Mouse (Mus musculus): ENCODE measurements at regions not wholly inside any gene's neighbourhood (a gene's known extent, or its start where the extent isn't known, plus 50 kb on each side); places are given as distances from the start of the nearest gene placed in this dataset.
"Not testable (repeated sequence)": the region's sequence is repeated elsewhere in the genome, so short reads cannot be mapped to it uniquely, and the experiment has no call there.

GRCm38 (mm10) chrX:103250961-103251360 lies 64.5 kb upstream of the Nap1l2 start:
- no peak for DNase-seq (ENCODE audit: low read depth, low spot score)

DNA sequence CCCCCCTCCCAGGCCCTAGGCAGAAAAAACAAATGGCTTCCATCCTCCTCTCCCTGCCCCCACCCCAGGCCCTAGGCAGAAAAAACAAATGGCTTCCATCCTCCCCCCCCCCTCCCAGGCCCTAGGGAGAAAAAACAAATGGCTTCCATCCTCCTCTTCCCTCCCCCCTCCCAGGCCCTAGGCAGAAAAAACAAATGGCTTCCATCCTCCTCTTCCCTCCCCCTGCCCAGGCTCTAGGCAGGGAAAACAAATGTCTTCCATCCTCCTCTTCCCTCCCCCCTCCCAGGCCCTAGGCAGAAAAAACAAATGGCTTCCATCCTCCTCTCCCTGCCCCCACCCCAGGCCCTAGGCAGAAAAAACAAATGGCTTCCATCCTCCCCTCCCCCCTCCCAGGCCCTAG lies 65.0 kb upstream of the Nap1l2 start:
- DNase-seq (ENCODE audit: low read depth, low spot score), result not testable (repeated sequence)

- not testable (repeated sequence) for DNase-seq (ENCODE audit: low read depth, low spot score)
Observed at GRCm38 (mm10) chrX:103252056-103252850, 65.8 kb upstream of the Nap1l2 start.

DNA sequence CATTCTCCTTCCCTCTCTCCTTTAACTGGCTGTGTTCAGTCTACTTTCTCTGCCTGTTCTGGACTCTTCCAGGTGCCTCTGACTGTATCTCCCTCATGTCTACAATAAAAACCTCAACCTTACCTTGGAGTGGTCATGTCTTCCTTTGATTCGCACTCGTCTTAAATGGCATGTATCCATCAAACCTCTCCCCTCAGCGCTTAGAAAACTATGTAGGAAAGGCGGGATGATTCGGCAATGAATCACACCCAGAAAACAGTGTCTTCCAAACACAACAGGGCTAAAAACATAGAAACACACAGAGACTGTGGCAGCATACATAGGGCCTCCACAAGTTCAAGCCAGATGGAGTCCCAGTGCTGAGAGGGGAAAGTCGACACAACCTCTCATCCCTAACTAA lies 66.4 kb upstream of the Nap1l2 start:
- no peak for DNase-seq (ENCODE audit: low read depth, low spot score)

GRCm38 (mm10) chrX:103254867-103255266 lies 66.3 kb upstream of the Cdx4 start:
- DNase-seq (ENCODE audit: low read depth, low spot score), result no peak

GRCm38 (mm10) chrX:103259882-103260281 lies 61.3 kb upstream of the Cdx4 start:
- peak; percentile 54 for DNase-seq (ENCODE audit: low read depth, low spot score)
